Mouse (Mus musculus) spleen, adult 2 months (tissue): ENCODE measurements at regions not wholly inside any gene's neighbourhood (a gene's known extent, or its start where the extent isn't known, plus 50 kb on each side); places are given as distances from the start of the nearest gene placed in this dataset.

Experiments
- DNase-seq, 2 experiments: peaks; one replicate each; pipeline versions ENCODE4 v3.0.0 to v3.0.0-alpha.2; 2012 to 2021; ENCODE audit warnings: low spot score in 2 of 2, low read depth in 1 of 2
- H3K27ac ChIP-seq: fragments of 200-500 bp; 2 replicates; pipeline ENCODE4 v1.5.1; 2012; ENCODE audit warnings: low read length, inconsistent platforms; ENCODE audit not compliant: insufficient read depth
- H3K27me3 ChIP-seq: fragments of 200-500 bp; 2 replicates; pipeline ENCODE4 v1.6.1; 2012; ENCODE audit warnings: mild to moderate bottlenecking, moderate library complexity, low read length, inconsistent platforms; ENCODE audit not compliant: control insufficient read depth, insufficient read depth
- H3K36me3 ChIP-seq: fragments of 200-500 bp; 2 replicates; pipeline ENCODE4 v1.6.1; 2012; ENCODE audit warnings: mild to moderate bottlenecking, low read length, inconsistent platforms; ENCODE audit not compliant: control insufficient read depth, insufficient read depth
- H3K4me1 ChIP-seq: fragments of 200-500 bp; 2 replicates; pipeline ENCODE4 v1.6.1; 2011; ENCODE audit warnings: inconsistent platforms; ENCODE audit not compliant: control insufficient read depth, insufficient read depth, insufficient read length
- H3K4me3 ChIP-seq: fragments of 200-500 bp; 2 replicates; pipeline ENCODE4 v1.5.1; 2011; ENCODE audit warnings: mild to moderate bottlenecking, inconsistent platforms; ENCODE audit not compliant: insufficient read depth, insufficient read length; ENCODE audit errors: extremely low read depth
- CTCF ChIP-seq: fragments of 200-500 bp; IDR thresholded peaks from 2 replicates; pipeline ENCODE4 v1.5.1; 2011; ENCODE audit warnings: mild to moderate bottlenecking, inconsistent platforms; ENCODE audit not compliant: insufficient read depth, insufficient read length, insufficient replicate concordance; ENCODE audit errors: extremely low read depth
- POLR2A ChIP-seq: fragments of 200-500 bp; IDR thresholded peaks from 2 replicates; pipeline ENCODE4 v1.6.1; 2011; ENCODE audit warnings: low read depth, low read length, inconsistent platforms
- WGBS: fragments of 180-500 bp; shearing (Covaris S2); methylation state at CpG from one replicate; pipeline ENCODE4 v1.1.7; 2018; 5-methylcytosine and 5-hydroxymethylcytosine counted together

DNA sequence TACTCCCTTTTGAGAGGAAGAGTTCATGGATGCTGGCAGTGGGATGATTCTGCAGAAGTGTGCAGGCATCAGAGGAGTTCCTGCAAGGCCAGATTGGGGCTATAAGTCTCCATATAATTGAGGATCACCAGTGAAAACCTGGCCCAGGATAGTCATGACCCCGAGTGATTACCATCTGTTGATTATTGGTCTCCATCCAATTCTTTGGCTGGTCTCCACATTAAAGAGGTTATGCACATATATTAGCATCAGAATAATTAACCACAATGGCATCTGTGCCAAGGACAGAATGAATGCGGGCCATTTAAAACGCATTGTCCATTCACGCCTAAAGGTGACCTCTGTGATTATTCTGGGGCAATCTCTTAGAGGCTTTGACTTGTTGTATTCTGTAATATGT lies 161.5 kb upstream of the Sash1 start:
- no peaks in the 10 kb centered on the region for H3K36me3 ChIP-seq
- TF ChIP-seq POLR2A = no peak
- TF ChIP-seq CTCF = no peak
- no peaks in the 10 kb centered on the region for H3K27me3 ChIP-seq
- H3K4me3 ChIP-seq = no peak overlapping the region
- no peak for DNase-seq
- 90% methylated on average over 4 of the region's 4 CpGs for WGBS
- no peak overlapping the region for H3K27ac ChIP-seq
- H3K4me1 ChIP-seq = no peaks in the 10 kb centered on the region

DNA sequence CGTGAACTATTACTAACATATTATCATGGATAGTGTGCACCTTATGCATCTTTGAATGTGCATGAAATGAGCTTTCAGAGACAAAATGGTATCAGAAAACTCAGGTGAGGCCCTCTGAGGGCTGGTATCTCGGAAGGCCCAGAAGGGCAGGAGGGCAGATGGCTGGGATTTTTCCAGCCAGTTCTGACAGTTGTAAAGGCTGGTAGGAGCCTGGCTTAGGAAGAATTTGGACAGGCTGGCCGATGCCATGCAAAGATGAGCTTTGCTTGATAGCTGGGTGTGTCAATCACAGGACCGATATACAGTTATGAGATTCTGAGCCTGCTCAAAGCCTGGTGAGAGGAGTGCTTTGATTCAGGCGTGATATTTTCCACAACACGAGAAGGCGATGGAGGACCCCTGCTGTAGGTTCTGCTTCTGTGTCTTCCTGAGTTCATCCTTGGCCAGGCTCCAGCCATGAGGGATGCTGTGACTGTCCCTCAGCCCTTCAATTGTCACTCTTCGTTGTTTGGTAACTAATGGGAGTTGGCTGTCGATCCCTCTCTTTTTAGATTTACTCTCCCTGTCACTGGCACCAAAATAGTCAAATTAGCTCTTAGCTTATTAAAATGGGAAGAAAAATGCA lies 159.0 kb upstream of the Sash1 start:
- H3K36me3 ChIP-seq = no peaks in the 10 kb centered on the region
- no peak for DNase-seq
- no peak overlapping the region for H3K27ac ChIP-seq
- 88% methylated on average over 9 of the region's 9 CpGs for WGBS
- H3K27me3 ChIP-seq = no peaks in the 10 kb centered on the region
- TF ChIP-seq POLR2A (no peak), CTCF (no peak)
- no peak overlapping the region for H3K4me3 ChIP-seq
- H3K4me1 ChIP-seq = no peaks in the 10 kb centered on the region

DNA sequence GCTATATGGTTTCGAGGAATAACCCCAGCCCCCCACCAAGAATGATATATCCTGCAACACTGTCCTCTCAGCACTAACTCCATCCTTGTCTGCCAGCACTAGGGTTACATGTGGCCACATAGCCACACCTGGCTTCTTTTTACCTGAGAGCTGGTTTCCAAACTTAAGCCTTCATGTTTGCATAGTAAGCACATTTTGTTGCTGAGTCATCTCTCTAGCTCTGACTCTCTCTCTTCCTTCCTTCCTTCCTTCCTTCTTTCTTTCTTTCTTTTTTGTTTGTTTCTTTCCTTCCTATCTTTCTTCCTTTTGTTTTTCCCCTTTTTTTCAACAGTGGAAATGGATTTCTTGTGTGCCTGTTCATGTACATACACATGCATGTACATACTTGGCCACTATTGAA lies 157.6 kb upstream of the Sash1 start:
- H3K36me3 ChIP-seq = no peaks in the 10 kb centered on the region
- no peak overlapping the region for H3K27ac ChIP-seq
- no peaks in the 10 kb centered on the region for H3K4me1 ChIP-seq
- 94% methylated on average over 1 of the region's 1 CpGs for WGBS
- no peak overlapping the region for H3K4me3 ChIP-seq
- no peaks in the 10 kb centered on the region for H3K27me3 ChIP-seq
- no peak for DNase-seq
- no peak for TF ChIP-seq CTCF
- no peak for TF ChIP-seq POLR2A

DNA sequence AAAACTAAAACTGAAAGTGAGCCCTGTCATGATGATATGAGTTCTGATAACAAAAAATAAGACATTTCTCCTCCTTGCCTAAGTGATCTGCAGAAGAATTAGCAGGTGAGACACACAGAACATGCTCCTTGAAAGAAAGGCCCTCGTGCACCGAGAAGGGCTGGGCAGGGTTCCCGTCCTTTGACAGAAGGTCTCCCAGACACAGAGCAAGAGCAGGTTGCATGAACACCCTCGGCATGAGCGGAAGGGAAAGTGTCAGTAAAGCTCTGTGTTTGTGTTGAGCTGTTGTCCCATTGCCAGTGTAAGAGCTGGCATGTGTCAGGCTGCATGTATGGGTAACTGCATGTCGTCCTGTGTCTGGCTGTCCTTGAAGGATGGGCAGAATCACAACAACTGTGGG lies 144.6 kb upstream of the Sash1 start:
- Histone ChIP-seq H3K4me3 (no peak overlapping the region), H3K4me1 (no peaks in the 10 kb centered on the region), H3K36me3 (no peaks in the 10 kb centered on the region), H3K27me3 (no peaks in the 10 kb centered on the region), H3K27ac (no peak overlapping the region)
- TF ChIP-seq CTCF (no peak), POLR2A (no peak)
- DNase-seq = no peak
- 84% methylated on average over 6 of the region's 6 CpGs for WGBS

DNA sequence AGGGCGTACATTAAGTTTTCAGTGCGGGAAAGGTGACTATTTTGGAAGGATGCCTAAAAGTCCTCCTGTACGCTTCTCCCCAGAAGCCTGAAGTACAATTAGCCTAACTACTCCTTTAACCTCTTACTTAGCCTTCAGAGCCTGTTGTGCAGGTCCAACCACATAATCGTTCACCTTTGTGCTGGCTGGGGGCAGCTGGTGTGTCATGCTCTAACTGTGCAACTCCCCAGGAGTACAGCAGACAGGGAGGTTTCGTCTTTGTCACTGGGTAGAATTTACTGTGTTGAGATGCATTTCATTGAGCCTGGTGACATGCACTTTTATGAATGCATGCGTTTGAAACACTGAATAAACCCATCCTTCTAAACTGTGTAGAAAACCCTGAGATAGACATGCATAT lies 143.6 kb upstream of the Sash1 start:
- no peak overlapping the region for H3K4me3 ChIP-seq
- WGBS = 89% methylated on average over 6 of the region's 6 CpGs
- no peak for DNase-seq
- H3K4me1 ChIP-seq = no peaks in the 10 kb centered on the region
- H3K27ac ChIP-seq = no peak overlapping the region
- no peaks in the 10 kb centered on the region for H3K36me3 ChIP-seq
- H3K27me3 ChIP-seq = no peaks in the 10 kb centered on the region
- TF ChIP-seq POLR2A = no peak
- TF ChIP-seq CTCF = no peak

DNA sequence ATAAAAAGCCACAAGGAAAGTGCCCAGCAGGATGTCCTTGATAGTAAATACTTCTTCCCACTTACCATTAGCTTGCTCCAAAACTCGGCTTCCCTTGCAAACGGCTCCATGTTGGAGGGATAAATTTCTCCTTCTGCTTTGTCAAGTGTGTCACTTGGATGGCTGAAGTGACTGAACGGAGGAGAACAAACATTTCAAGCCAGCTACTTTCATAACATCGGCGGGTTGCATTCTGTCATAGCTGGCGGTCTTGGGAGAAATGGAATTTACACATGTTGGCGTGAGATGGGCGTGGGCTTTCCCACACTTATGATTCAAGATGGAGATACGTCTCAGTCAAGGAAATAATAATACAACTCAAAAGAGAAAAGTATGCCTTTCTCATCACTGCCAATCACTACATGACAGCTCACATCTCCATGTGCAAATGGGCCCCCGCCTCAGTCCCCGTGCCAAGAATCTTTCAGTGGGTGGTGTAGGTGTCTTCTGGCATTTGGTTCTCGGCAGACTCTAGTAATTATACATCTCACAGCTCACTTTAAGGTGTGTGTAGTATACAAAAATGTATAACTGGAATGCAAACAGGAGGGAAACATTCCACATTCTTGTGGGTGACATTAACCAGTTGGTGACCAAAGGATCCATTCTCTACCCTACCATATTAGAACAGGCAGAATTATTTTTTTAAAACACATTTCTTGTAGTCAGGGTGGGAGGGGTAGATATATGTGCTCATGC lies 141.4 kb upstream of the Sash1 start:
- Histone ChIP-seq H3K4me1 (no peaks in the 10 kb centered on the region), H3K36me3 (no peaks in the 10 kb centered on the region), H3K4me3 (no peak overlapping the region), H3K27ac (no peak overlapping the region), H3K27me3 (no peaks in the 10 kb centered on the region)
- TF ChIP-seq POLR2A = no peak
- WGBS = 86% methylated on average over 12 of the region's 12 CpGs
- no peak for DNase-seq

DNA sequence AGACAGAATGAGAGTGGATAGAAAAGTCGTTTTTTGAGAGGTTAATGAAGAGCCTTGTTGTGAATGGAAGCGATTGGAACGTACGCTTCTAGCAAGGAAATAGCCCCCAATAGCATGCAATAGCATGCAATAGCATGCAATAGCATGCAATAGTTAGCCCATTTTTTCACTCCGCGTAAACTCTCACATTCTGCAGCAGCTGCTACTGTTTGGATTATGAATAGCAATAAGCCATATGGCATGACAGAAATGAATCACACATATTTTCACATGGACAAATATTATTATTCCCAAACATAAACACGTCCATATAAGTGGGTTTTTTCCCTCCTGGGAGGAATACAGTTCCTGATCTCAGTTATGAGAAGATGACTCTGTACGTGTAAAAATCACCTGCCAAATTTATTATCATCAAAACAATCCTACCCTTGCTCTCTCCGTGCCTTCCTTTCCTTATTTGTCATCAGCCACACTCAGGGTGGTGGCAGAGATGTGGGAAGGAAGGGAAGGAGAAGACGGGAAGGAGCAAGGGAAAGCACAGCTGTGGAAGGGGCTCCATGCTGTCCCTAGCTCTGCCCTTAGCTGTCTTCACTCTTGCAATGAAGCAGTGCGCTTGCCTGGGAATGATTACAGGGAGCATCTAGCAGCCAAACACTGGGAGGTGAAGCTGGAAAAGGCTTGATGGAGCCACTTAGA lies 129.1 kb upstream of the Sash1 start:
- no peak for TF ChIP-seq POLR2A
- TF ChIP-seq CTCF = no peak
- H3K36me3 ChIP-seq = no peaks in the 10 kb centered on the region

More for the DNA sequence above, 129.1 kb upstream of the Sash1 start:
- no peaks in the 10 kb centered on the region for H3K4me1 ChIP-seq
- 85% methylated on average over 11 of the region's 11 CpGs for WGBS
- no peak overlapping the region for H3K27ac ChIP-seq
- no peak overlapping the region for H3K4me3 ChIP-seq
- DNase-seq = no peak
- H3K27me3 ChIP-seq = no peaks in the 10 kb centered on the region
